Mouse (Mus musculus): ENCODE results near the gene Pomgnt1. TPM values are rescaled to one million over a fixed set of nuclear protein-coding genes. Genes with fewer than 3 reads are reported as not detected.
A peak's percentile ranks its signal among the peaks of the same experiment; 100 is the strongest.

Gene Pomgnt1
- polyA plus RNA-seq (2014; fragmentation: Nextera tagmentation; extraction: Ambion mirVana): 49.0 and 52.3 TPM in 2 replicates

DNA sequence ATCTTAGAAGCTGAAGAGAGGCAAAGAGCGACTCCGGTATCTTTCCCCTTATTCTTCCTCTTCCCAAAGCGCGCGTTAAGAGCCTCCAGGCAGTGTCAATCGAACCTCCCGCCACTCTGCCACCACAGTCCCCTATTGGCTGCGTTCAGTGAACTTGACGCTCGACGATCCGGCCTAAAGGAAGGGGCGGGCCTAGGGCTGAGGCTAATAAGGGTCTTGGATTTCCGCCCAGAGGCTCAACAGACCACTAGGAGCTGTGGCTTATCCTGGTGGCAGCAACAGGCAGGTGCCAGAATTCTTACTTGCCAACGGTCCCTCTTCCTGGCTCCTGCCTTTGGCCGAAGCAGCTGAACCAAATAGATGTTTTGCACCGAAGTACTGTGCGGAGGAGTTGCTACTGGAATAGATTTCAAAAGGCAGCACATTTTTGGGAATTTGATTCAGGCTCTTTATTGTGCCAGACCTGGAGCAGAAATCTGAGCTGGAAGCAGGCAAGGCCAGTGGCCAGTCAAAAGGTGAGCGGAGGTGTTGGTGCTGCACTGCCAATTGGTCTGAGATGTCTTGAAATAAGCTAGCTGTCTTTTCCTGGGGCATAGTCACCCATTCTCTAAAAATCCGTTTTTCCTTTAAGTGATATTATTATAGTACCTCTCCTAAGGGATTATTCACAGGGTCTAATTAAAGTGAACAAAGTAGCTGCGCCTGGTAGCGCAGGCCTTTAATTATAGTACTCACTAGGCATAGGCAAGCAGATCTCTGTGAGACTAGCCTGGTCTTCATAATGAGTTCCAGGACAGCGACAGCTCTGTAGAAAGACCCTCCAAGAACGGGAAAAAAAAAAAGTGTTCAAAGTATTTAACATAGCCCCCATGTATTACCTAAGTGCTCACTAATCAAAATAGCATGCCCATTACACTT is at the start of gene Pomgnt1, which contains the start of gene Rad54l:
Gene Pomgnt1, plus strand, starts transcription at position 239 of the 918 bp plus-strand sequence.
Gene Rad54l, minus strand, starts transcription at position 89 of the 918 bp plus-strand sequence.
- WGBS: 8% methylated on average over 24 of the region's 24 CpGs
- Histone ChIP-seq H3K9ac (ENCODE audit: low read depth, low read length) (peak within 1 kb of the TSS; percentile 63), H3K4me2 (replicated peaks; ENCODE audit: low read depth, low read length) (peak within 1 kb of the TSS; percentile 53), H3K36me3 (ENCODE audit: control insufficient read depth, insufficient read depth, low read length) (no peaks in the 10 kb centered on the region), H3K27me3 (ENCODE audit: control insufficient read depth, insufficient read depth, low read length) (no peaks in the 10 kb centered on the region), H3K27ac (ENCODE audit: low read depth, low read length) (no peak within 1 kb of the TSS), H3K4me1 (replicated peaks; ENCODE audit: control insufficient read depth, insufficient read depth, low read length) (no peaks in the 10 kb centered on the region), H3K9me3 (ENCODE audit: control insufficient read depth, low read length) (no peaks in the 10 kb centered on the region), H3K4me3 (ENCODE audit: low read depth, low read length) (peak within 1 kb of the TSS; percentile 47)
- ATAC-seq (ENCODE audit: low FRiP score) (peak; percentile 99), DNase-seq (ENCODE audit: low spot score) (peak; percentile 95)

DNA sequence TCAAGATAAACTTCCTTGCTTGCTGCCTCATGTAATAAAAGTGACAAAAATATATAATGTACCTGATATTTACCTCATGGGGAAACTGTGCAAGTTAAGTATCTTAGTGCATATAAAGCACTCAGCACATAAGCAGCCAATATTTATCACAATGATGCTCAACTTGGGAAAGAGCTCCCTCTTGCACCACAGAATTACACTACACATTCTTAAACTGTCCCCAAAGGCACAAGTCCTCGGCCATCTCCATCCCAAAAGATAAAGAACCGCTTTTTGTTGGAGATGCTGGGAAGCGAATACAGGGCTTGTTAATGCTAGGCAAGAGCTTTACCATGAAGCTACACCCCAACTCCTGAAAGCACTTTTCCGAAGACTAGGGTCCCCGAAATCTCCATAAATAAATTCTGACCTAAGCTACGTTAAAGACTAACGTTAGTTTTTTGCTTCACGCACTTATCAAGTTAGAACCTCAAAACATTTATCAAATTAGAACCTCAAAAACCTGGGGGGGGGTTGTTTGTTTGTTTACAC is 49.4 kb upstream of the Pomgnt1 start:
- 4% methylated on average over 8 of the region's 8 CpGs for WGBS
- H3K27me3 ChIP-seq (ENCODE audit: control insufficient read depth, insufficient read depth, low read length): no peaks in the 10 kb centered on the region
- ATAC-seq (ENCODE audit: low FRiP score) (no peak), DNase-seq (ENCODE audit: low spot score) (peak; percentile 29)
- peak overlapping the region; percentile 99 for H3K4me3 ChIP-seq (ENCODE audit: low read depth, low read length)
- H3K9me3 ChIP-seq (ENCODE audit: control insufficient read depth, low read length): no peaks in the 10 kb centered on the region
- peak overlapping the region; percentile 52 for H3K4me2 ChIP-seq (replicated peaks; ENCODE audit: low read depth, low read length)
- peaks cover 9% of the 10 kb centered on the region for H3K4me1 ChIP-seq (replicated peaks; ENCODE audit: control insufficient read depth, insufficient read depth, low read length)
- H3K36me3 ChIP-seq (ENCODE audit: control insufficient read depth, insufficient read depth, low read length): peaks cover 2% of the 10 kb centered on the region; the same call in 1 of the 2 replicates
- H3K27ac ChIP-seq (ENCODE audit: low read depth, low read length): no peak overlapping the region
- peak overlapping the region; percentile 98 for H3K9ac ChIP-seq (ENCODE audit: low read depth, low read length)

DNA sequence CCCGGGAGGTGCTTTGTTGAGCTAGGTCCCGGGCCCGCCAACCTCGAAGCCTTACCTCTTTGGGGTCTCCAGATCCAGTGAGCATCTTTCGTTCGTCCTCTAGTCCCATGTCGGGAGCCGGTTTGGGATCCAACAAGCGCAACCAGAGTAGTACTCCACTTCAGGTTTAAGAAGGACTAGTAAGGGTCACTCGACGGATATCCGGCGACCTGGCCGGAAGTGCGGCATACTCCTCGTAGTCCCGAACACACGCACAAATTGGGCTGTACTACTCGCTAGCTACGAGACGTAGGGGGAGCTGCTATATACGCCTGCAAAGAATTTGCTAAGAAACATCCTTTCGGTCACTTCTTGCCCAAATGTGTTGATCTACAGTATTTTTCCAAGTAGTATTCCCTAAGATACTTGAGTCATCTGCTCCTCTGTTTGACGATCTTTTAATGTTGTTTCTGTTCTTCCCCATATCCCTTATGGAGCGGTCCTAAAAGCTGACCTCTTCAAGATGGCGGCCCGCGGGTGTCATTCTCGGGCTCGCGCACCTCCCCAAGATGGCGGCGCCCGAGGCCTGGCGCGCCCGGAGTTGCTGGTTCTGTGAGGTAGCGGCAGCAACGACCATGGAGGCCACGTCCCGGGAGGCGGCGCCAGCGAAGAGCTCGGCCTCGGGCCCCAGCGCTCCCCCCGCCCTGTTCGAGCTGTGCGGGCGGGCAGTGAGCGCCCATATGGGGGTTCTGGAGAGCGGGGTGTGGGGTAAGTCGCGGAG is 48.6 kb upstream of the Pomgnt1 start, which contains the start of the genes Uqcrh and Lrrc41:
Gene Uqcrh, minus strand, starts transcription at position 211 of the 760 bp plus-strand sequence.
Gene Lrrc41, plus strand, starts transcription at position 409 of the 760 bp plus-strand sequence.
- H3K9ac ChIP-seq (ENCODE audit: low read depth, low read length): peak within 1 kb of the TSS; percentile 98
- under 1% methylated on average over 53 of the region's 55 CpGs for WGBS
- no peaks in the 10 kb centered on the region for H3K36me3 ChIP-seq (ENCODE audit: control insufficient read depth, insufficient read depth, low read length)
- ATAC-seq (ENCODE audit: low FRiP score) (peak; percentile 95), DNase-seq (ENCODE audit: low spot score) (peak; percentile 95)
- no peaks in the 10 kb centered on the region for H3K9me3 ChIP-seq (ENCODE audit: control insufficient read depth, low read length)
- peaks cover 9% of the 10 kb centered on the region for H3K4me1 ChIP-seq (replicated peaks; ENCODE audit: control insufficient read depth, insufficient read depth, low read length)
- H3K4me2 ChIP-seq (replicated peaks; ENCODE audit: low read depth, low read length): peak within 1 kb of the TSS; percentile 86
- H3K4me3 ChIP-seq (ENCODE audit: low read depth, low read length): peak within 1 kb of the TSS; percentile 99
- peak within 1 kb of the TSS; percentile 98 for H3K27ac ChIP-seq (ENCODE audit: low read depth, low read length)
- no peaks in the 10 kb centered on the region for H3K27me3 ChIP-seq (ENCODE audit: control insufficient read depth, insufficient read depth, low read length)

DNA sequence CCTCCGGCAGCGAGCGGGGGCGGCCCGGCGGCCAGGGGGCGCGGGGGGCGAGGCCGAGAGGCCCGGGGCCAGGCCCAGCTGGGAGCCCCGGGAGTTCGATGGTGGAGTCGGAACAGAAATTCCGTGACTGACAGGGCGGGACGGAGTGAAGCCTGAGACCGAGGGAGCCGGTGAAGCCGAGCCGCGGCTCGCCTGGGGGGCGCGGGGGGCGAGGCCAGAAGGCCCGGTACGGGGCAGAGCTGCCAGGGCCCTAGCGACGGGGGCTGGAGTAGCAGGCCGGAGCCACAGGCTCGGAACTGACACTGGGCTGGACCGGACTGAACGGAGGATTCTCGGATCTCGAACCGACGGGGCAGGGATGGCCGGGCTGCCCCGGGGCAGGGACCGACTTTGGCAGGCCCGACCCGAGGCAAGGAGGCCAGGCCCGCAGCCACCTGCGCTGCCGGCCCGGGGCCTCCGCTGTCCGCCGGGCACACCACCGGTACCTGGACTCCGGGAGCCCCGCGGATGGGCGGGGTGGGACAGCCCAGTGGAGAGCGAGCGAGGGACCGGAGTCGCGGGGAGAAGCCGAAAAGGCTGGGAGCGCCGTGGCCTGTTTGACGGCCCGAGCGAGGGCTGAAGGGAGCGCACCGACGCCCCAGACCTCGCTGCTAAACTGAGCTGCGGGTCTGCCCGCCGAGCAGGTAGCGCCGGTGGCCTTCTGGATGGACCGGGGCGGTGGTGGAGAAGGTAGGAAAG is 47.8 kb upstream of the Pomgnt1 start:
- Histone ChIP-seq H3K4me2 (replicated peaks; ENCODE audit: low read depth, low read length) (peak overlapping the region; percentile 86), H3K4me1 (replicated peaks; ENCODE audit: control insufficient read depth, insufficient read depth, low read length) (peaks cover 9% of the 10 kb centered on the region), H3K4me3 (ENCODE audit: low read depth, low read length) (peak overlapping the region; percentile 99), H3K9me3 (ENCODE audit: control insufficient read depth, low read length) (no peaks in the 10 kb centered on the region), H3K9ac (ENCODE audit: low read depth, low read length) (peak overlapping the region; percentile 98), H3K27ac (ENCODE audit: low read depth, low read length) (peak overlapping the region; percentile 98), H3K36me3 (ENCODE audit: control insufficient read depth, insufficient read depth, low read length) (0 out of 2 replicates have a peak, but pooled peaks cover 4% of the 10 kb centered on the region), H3K27me3 (ENCODE audit: control insufficient read depth, insufficient read depth, low read length) (no peaks in the 10 kb centered on the region)
- under 1% methylated on average over 62 of the region's 77 CpGs for WGBS
- DNase-seq (ENCODE audit: low spot score) (peak; percentile 80), ATAC-seq (ENCODE audit: low FRiP score) (peak; percentile 82)

DNA sequence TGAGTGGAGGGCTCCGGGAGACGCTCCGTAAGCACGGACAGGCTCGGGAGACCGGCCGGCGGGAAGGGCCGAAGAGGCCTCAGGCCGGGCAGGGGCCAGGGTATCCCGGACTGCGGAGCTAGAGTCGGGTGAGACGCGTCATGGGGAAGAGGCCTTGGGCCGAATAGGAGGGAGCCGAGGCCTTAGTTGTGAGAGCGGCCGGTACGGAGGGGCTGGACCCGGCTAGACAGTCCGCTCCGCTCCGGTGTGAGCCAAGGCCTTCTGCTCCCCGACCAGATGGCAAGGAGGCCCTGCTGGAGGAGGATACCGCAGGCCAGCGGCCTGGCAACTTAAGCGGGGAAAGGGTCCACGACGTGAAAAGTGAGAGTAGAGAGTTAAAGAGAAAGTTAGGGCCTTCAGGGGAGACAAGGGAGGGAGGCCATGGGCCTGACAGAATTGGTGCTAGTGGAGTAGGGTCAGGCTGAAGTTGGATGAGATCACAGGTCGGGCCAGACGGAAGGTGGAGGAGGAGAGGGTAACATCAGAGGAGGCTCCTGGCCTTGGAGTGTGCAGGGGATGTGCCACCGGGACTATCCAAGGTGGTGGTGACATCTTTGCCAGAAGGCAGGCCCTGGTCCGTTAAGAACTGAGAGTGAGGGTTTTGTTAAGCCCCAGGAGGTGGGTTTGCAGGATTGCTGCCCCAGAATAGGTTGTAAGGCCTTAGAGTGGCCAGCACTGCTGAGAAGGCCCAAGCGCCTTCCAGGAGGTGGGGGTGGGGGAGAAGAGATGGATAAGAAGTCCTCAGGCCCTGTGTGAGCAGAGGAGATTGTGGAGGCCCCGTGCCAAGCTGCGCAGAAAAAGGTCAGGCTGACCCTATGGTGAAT is 47.0 kb upstream of the Pomgnt1 start:
- Histone ChIP-seq H3K27me3 (ENCODE audit: control insufficient read depth, insufficient read depth, low read length) (no peaks in the 10 kb centered on the region), H3K36me3 (ENCODE audit: control insufficient read depth, insufficient read depth, low read length) (0 out of 2 replicates have a peak, but pooled peaks cover 4% of the 10 kb centered on the region), H3K27ac (ENCODE audit: low read depth, low read length) (peak overlapping the region; percentile 98), H3K4me3 (ENCODE audit: low read depth, low read length) (peak overlapping the region; percentile 99), H3K9me3 (ENCODE audit: control insufficient read depth, low read length) (no peaks in the 10 kb centered on the region), H3K4me2 (replicated peaks; ENCODE audit: low read depth, low read length) (peak overlapping the region; percentile 86), H3K9ac (ENCODE audit: low read depth, low read length) (peak overlapping the region; percentile 98), H3K4me1 (replicated peaks; ENCODE audit: control insufficient read depth, insufficient read depth, low read length) (peaks cover 9% of the 10 kb centered on the region)
- ATAC-seq (ENCODE audit: low FRiP score) (peak; percentile 30), DNase-seq (ENCODE audit: low spot score) (peak; percentile 64)
- 3% methylated on average over 37 of the region's 37 CpGs for WGBS

DNA sequence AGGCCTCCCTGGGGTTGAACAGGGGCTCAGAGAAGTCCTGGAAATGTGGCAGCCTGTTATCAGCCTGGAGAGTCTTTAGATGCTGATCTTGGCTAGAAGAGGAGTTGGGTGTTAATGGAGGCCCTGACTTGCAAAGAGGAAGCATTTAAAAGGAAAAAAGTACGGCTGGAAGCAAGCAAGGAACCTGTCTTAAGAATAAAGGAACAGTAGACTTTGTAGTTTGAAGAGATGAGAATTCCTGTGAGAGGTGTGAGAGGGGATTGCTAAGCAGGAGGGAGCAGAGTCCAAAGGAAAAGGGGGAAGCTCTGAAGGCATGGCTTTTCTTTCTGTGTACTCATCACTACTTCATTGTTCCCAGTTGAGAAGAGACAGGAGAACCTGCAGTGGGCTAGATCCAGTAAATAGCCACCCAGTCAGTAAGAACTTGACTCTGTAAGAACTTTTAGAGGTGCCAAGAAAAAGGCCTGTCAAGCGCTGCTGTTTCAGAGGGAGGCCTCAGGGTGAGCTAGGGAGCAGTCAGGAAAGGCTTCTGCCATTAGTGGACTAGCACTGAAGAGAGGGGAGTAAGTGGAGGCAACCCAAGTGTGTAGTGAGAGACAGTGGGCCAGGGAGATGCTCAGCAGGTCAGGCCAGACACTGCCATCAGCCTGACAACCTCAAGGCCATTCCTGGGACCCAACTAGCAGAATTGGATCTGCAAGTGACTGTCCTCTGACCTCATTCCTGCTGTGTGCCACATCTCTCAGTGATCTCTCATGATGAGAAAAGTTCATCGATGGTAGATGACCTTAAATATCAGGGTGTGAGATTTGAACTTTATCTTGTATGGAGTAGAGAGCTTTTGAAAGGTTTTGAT is 46.2 kb upstream of the Pomgnt1 start:
- Histone ChIP-seq H3K4me3 (ENCODE audit: low read depth, low read length) (peak overlapping the region; percentile 99), H3K9ac (ENCODE audit: low read depth, low read length) (peak overlapping the region; percentile 98), H3K4me1 (replicated peaks; ENCODE audit: control insufficient read depth, insufficient read depth, low read length) (peaks cover 9% of the 10 kb centered on the region), H3K27me3 (ENCODE audit: control insufficient read depth, insufficient read depth, low read length) (no peaks in the 10 kb centered on the region), H3K9me3 (ENCODE audit: control insufficient read depth, low read length) (no peaks in the 10 kb centered on the region), H3K36me3 (ENCODE audit: control insufficient read depth, insufficient read depth, low read length) (0 out of 2 replicates have a peak, but pooled peaks cover 4% of the 10 kb centered on the region), H3K4me2 (replicated peaks; ENCODE audit: low read depth, low read length) (peak overlapping the region; percentile 86), H3K27ac (ENCODE audit: low read depth, low read length) (no peak overlapping the region)
- DNase-seq (ENCODE audit: low spot score) (no peak), ATAC-seq (ENCODE audit: low FRiP score) (no peak)
- WGBS: 65% methylated on average over 3 of the region's 3 CpGs
